Mouse (Mus musculus) erythroblast, embryonic 14.5 days (primary cell): ENCODE results near the gene Thsd4. TPM values are rescaled to one million over a fixed set of nuclear protein-coding genes. Genes with fewer than 3 reads are reported as not detected.

Experiments used
- H3K27me3 ChIP-seq: 2 replicates; pipeline ENCODE4 v1.6.1; 2012; ENCODE audit warnings: inconsistent platforms; ENCODE audit not compliant: control insufficient read depth
- H3K36me3 ChIP-seq: 2 replicates; pipeline ENCODE4 v1.6.1; 2012; ENCODE audit warnings: mild to moderate bottlenecking, inconsistent platforms; ENCODE audit not compliant: control insufficient read depth
- H3K4me1 ChIP-seq: 2 replicates; pipeline ENCODE4 v1.6.1; 2012; ENCODE audit warnings: inconsistent platforms; ENCODE audit not compliant: control insufficient read depth
- H3K4me3 ChIP-seq: replicated peaks from 2 replicates; pipeline ENCODE3; 2012; ENCODE audit warnings: moderate library complexity, mild to moderate bottlenecking, inconsistent platforms
- H3K9me3 ChIP-seq: 2 replicates; pipeline ENCODE4 v1.6.1; 2012; ENCODE audit warnings: low read length, inconsistent platforms, mixed read lengths; ENCODE audit not compliant: control insufficient read depth
- GATA1 ChIP-seq: IDR thresholded peaks from 2 replicates; pipeline ENCODE4 v1.6.1; 2012; ENCODE audit warnings: low read length, inconsistent platforms, mixed read lengths
- TAL1 ChIP-seq: IDR thresholded peaks from 3 replicates; pipeline ENCODE4 v1.6.1; 2012; ENCODE audit warnings: low read length, inconsistent platforms, mixed read lengths
- polyA plus RNA-seq: library from polyadenylated mRNA; stranded (reverse); fragments of >175 nt; gene quantifications from 2 replicates; pipeline ENCODE4 v1.2.3, GENCODE M21; 2012

Gene Thsd4
- polyA plus RNA-seq, 1 experiment = 0.01 TPM

GRCm38 (mm10) chr9:60126961-60127360 lies 394.9 kb downstream of the Thsd4 start:
- TF ChIP-seq TAL1 = no peak
- no peak for TF ChIP-seq GATA1
- no peaks in the 10 kb centered on the region for H3K9me3 ChIP-seq
- no peaks in the 10 kb centered on the region for H3K27me3 ChIP-seq
- no peaks in the 10 kb centered on the region for H3K36me3 ChIP-seq
- H3K4me3 ChIP-seq = no peak overlapping the region
- H3K4me1 ChIP-seq = no peaks in the 10 kb centered on the region

- H3K27me3 ChIP-seq = no peaks in the 10 kb centered on the region
- H3K9me3 ChIP-seq = no peaks in the 10 kb centered on the region
- H3K36me3 ChIP-seq = no peaks in the 10 kb centered on the region
- TF ChIP-seq GATA1 (no peak), TAL1 (no peak)
- H3K4me1 ChIP-seq = no peaks in the 10 kb centered on the region
- H3K4me3 ChIP-seq = no peak overlapping the region
These were observed 397.7 kb downstream of the Thsd4 start for GRCm38 (mm10) chr9:60124102-60124501.

GRCm38 (mm10) chr9:60123066-60123465 lies 398.8 kb downstream of the Thsd4 start:
- no peaks in the 10 kb centered on the region for H3K27me3 ChIP-seq
- no peak overlapping the region for H3K4me3 ChIP-seq
- TF ChIP-seq GATA1 = no peak
- no peak for TF ChIP-seq TAL1
- no peaks in the 10 kb centered on the region for H3K4me1 ChIP-seq
- no peaks in the 10 kb centered on the region for H3K9me3 ChIP-seq
- no peaks in the 10 kb centered on the region for H3K36me3 ChIP-seq

- Histone ChIP-seq H3K9me3 (no peaks in the 10 kb centered on the region), H3K4me3 (no peak overlapping the region), H3K4me1 (no peaks in the 10 kb centered on the region), H3K27me3 (no peaks in the 10 kb centered on the region), H3K36me3 (no peaks in the 10 kb centered on the region)
- TF ChIP-seq TAL1 (no peak), GATA1 (no peak)
These were observed 402.0 kb downstream of the Thsd4 start for GRCm38 (mm10) chr9:60119846-60120245.

- TF ChIP-seq GATA1 (no peak), TAL1 (no peak)
- no peaks in the 10 kb centered on the region for H3K36me3 ChIP-seq
- no peak overlapping the region for H3K4me3 ChIP-seq
- no peaks in the 10 kb centered on the region for H3K9me3 ChIP-seq
- H3K4me1 ChIP-seq = no peaks in the 10 kb centered on the region
- no peaks in the 10 kb centered on the region for H3K27me3 ChIP-seq
These were observed 404.0 kb downstream of the Thsd4 start for GRCm38 (mm10) chr9:60117831-60118230.

- TF ChIP-seq TAL1 (no peak), GATA1 (no peak)
- H3K36me3 ChIP-seq = no peaks in the 10 kb centered on the region
- H3K9me3 ChIP-seq = no peaks in the 10 kb centered on the region
- no peaks in the 10 kb centered on the region for H3K27me3 ChIP-seq
- H3K4me1 ChIP-seq = no peaks in the 10 kb centered on the region
- H3K4me3 ChIP-seq = no peak overlapping the region
These were observed 406.1 kb downstream of the Thsd4 start for GRCm38 (mm10) chr9:60115711-60116247.

- no peaks in the 10 kb centered on the region for H3K36me3 ChIP-seq
- TF ChIP-seq TAL1 (no peak), GATA1 (no peak)
- H3K27me3 ChIP-seq = no peaks in the 10 kb centered on the region
- no peaks in the 10 kb centered on the region for H3K9me3 ChIP-seq
- H3K4me3 ChIP-seq = no peak overlapping the region
- no peaks in the 10 kb centered on the region for H3K4me1 ChIP-seq
These were observed 406.5 kb downstream of the Thsd4 start for GRCm38 (mm10) chr9:60115306-60115705.

GRCm38 (mm10) chr9:60110200-60110599 lies 411.6 kb downstream of the Thsd4 start:
- no peaks in the 10 kb centered on the region for H3K36me3 ChIP-seq
- no peak overlapping the region for H3K4me3 ChIP-seq
- no peaks in the 10 kb centered on the region for H3K9me3 ChIP-seq
- H3K4me1 ChIP-seq = no peaks in the 10 kb centered on the region
- no peaks in the 10 kb centered on the region for H3K27me3 ChIP-seq
- TF ChIP-seq TAL1 = no peak
- no peak for TF ChIP-seq GATA1

GRCm38 (mm10) chr9:60106683-60107082 lies 415.2 kb downstream of the Thsd4 start:
- Histone ChIP-seq H3K4me1 (no peaks in the 10 kb centered on the region), H3K4me3 (no peak overlapping the region), H3K36me3 (no peaks in the 10 kb centered on the region), H3K27me3 (no peaks in the 10 kb centered on the region), H3K9me3 (no peaks in the 10 kb centered on the region)
- TF ChIP-seq TAL1 (no peak), GATA1 (no peak)

GRCm38 (mm10) chr9:60106106-60106505 lies 415.7 kb downstream of the Thsd4 start:
- Histone ChIP-seq H3K9me3 (no peaks in the 10 kb centered on the region), H3K4me3 (no peak overlapping the region), H3K4me1 (no peaks in the 10 kb centered on the region), H3K27me3 (no peaks in the 10 kb centered on the region), H3K36me3 (no peaks in the 10 kb centered on the region)
- TF ChIP-seq GATA1 = no peak
- TF ChIP-seq TAL1 = no peak
